Mouse (Mus musculus): ENCODE measurements around the gene Taldo1.

Taldo1 gene

GRCm38 (mm10) chr7:141423811-141424210 is 31.8 kb downstream of the Taldo1 start:
- DNase-seq (ENCODE audit: low spot score), result no peak

- no peak for DNase-seq (ENCODE audit: low spot score)
Observed at GRCm38 (mm10) chr7:141426948-141427730, 35.1 kb downstream of the Taldo1 start.

DNA sequence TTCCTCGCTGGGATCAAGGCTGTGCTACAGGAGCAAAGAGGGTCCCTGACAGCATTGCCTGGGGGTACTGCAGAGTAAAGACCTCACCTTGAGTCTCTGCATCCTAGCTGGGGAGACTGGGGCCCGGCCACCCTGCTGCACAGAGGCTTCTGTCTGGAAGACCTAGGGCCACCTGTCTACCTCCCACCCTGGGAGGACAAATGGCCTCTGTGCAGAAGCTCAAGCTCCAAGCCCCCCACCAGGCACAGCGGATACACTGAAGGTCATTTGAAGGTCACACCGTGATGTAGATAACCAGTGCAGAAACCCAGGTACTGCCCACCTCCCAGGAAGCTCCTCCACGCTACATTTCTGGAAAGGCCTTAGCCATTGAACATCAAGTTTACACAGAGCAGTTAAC is 36.7 kb downstream of the Taldo1 start:
- no peak for DNase-seq (ENCODE audit: low spot score)

GRCm38 (mm10) chr7:141429310-141429709 is 37.3 kb downstream of the Taldo1 start, which contains the start of gene Cend1:
Gene Cend1, minus strand, starts transcription at chr7:141429491.
- DNase-seq (ENCODE audit: low spot score), result no peak

DNA sequence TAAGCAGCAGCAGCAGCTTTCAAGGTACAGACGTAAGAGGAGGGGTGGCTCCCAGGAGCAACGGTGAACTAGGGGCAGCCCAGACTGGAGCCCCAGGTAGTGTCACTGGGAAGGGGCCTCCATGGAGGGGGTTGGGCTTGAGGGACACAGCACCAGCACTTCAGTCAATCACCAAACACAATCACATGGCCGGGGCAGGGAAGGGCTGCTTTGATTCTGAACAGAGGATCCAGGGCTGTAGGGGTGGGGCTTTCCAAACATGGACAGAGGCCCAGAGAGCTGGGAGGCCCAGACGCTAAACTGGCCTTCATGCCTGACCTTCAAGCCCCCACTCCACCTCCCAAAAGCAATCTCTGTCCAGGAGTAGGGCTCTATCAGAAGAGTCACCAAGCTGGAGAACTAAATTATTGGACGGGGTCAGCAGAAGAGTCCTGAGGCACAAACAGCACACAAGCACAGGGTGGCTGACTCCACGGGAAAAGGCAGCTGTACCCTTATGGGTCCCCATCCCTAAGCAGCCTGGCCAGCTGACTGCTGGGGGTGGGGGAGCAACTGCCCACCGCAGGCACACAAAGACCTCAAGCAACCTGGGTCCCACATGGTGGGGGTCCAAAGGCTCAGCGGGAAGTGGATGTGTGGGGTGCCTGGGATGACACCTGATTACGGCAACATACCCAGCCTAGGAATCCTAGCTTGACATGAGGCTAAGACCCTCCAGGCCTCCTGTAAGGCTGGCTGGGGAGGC is 38.0 kb downstream of the Taldo1 start:
- DNase-seq (ENCODE audit: low spot score), result no peak

DNA sequence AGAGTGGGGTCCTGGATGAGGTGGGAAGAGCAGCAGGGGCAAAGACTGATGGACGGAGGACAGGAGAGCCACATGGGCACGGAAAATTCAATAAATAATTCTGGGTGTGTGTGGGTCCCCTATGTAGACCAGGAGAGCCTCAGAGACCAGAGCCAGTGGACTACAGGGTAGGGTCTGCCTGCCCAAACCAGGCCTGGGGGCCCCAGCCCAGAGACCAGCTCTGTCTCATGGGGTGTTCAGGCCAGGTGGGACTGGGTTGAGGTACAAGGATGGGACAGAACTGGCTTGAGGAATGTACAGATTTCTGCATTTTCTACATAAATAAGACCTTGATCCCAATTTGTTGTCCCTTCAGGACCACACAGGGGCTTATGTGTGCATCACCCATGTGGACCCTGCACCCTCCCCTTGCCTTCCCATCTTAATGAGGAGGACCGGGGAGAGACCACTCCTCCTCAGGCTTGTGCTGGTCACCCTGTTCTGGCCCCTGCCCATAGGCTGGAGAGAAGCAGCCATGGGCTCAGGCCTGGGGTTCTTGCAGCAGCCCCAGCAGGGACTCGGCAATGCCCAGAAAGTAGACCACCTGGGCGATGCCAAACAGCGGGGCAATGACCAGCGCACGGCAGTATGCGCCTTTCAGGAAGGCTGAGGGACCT is 38.7 kb downstream of the Taldo1 start:
- no peak for DNase-seq (ENCODE audit: low spot score)

- DNase-seq (ENCODE audit: low spot score), result no peak
Observed at GRCm38 (mm10) chr7:141431434-141432185, 39.6 kb downstream of the Taldo1 start.

DNA sequence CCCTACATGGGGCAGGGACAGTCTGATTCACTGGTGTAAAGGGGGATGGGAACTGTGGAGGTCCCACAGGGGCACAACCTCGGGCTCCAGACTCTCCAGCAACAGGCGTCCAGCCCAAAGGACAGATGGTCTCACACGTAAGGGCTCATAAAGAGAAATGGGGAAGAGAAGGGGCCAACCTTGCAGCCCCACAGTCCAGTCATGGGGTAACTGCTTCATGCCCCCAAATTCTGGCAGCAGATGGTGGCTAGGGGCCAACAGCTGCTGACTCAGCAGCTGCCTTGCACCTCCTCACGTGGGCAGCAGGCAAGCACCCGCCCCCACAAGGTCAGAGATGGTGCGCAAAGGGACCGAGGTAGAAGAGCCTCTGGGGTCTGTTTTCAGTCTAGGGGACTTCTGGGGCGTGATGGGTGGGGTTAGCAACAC is 40.2 kb downstream of the Taldo1 start:
- DNase-seq (ENCODE audit: low spot score), result no peak

DNA sequence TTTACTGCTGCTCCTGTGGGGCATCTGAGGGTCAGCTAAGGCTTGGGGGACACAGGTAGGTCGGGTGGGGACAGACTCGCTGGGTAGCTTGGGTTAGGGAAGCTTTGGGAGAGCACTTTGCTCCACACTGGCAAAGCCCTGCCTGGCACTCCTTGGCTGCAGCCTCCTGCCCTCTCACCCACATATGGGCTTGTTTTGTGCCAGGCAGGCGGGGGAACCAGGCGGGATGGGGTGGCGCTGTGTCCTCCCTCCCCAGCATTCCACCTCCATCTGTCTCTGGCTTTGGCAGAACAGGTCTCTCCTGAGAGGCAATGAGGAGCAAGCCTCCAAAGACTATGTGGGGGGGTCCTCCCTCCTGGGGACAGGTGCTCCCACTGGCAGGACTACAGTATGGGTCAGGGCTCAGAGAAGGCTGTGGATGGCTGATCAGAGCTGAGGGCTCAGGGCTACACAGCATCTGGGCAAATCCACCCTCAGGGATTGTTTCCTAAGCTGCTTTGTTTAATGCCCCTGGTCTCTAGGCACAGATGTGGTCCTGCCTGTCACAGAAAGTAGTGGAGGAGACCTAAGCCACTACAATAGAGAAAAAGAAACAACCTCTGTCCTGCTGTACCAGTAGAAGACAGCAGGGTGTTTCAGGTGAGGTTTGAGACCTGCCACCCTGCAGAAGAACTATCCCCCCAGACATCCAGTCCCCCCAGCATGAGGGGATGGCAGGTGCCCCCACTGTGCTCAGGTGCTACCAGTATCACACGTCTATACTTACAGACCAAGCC is 40.9 kb downstream of the Taldo1 start:
- no peak for DNase-seq (ENCODE audit: low spot score)

DNA sequence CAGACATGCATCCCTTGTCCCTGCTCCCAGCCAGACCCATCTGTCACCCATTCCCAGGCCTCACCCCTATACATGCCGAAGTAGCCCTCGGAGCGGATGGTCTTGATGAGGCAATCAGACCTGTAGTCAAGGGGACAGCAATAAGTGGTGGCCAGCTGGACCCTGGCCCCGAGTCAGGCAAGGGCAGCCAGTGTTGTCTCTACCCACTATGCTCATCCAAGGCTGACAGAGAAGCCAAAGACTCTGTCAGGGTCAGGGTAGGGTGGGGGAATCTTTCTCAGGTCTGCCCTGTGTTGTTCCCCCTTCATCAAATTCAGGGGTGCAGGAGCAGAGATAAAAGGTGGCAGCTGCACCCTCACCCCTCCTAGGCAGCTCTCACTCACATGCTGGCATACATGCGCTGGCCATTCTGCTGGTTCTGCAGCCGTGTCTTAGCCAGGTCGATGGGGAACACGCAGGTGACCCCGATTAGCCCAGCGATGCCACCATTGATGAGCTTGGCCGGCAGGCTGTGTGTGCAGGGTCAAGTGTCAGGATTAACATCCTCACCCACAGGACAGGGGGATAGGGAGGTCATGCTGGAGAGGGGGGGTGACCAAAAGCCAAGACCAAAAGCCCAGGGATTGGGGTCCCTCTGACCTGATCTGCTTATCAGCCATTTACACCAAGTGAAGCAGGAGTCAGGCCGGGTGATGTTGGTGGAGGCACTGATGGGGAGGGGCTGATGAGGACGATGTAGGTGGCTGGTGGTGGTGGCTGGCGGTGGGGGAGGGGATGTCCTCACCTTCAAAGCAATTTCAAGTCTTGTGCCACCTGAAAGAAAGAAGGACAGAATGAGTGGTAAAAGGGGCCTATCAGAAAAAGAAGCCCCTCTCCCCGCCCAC is 41.8 kb downstream of the Taldo1 start:
- no peak for DNase-seq (ENCODE audit: low spot score)

DNA sequence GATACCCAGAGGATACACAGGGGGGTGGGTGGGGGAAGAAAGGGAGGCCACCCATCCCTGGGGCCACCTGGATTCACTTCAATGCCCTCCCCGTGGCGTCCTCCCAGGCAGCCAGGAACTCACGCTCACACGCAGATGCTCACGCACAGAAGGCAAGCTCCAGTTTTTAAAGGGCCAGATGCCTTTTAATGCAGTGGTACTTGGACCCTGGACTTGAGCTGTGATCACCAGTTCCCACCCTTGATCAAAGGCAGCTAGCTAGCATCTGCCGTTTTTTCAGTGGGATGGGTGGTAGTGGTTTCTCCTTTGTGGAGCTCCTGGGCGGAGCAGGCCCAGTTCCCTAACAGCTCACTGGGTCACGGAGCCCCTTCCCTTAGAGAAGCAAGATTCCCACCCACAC is 42.5 kb downstream of the Taldo1 start:
- DNase-seq (ENCODE audit: low spot score), result no peak

DNA sequence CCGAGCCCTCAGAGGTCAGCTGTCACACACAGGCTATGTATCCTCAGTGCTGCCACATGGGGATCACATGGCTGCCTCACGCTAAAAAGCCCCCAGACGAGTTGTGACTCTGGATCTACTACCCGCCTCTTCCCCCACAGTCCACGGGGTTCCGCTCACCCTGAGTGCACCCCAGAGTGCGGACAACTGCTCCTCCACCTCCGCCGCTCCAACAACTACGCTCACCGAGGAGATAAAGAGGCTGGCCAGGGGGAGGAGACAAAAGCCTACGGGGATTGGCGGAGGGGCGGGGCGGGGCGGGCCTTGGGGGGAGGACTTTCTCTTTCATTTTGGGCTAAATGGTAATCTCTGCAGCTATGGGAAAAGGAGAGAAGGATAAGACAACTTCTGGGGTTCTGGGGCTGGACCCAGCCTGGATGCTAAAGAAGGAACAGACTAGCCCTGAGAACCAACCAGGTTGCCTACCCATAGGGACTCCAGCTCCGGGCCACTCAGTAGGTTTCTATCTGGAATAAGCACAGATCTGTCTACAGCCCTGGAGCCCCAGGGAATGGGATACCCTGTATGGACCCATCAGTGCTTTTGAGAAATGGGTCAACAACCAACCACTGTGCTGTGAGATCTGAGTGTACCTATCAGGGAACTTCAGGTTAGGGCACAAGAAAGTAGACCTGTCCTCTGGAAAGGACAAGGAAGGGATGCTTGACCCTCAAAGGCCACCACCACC is 43.3 kb downstream of the Taldo1 start:
- DNase-seq (ENCODE audit: low spot score), result peak; percentile 67

DNA sequence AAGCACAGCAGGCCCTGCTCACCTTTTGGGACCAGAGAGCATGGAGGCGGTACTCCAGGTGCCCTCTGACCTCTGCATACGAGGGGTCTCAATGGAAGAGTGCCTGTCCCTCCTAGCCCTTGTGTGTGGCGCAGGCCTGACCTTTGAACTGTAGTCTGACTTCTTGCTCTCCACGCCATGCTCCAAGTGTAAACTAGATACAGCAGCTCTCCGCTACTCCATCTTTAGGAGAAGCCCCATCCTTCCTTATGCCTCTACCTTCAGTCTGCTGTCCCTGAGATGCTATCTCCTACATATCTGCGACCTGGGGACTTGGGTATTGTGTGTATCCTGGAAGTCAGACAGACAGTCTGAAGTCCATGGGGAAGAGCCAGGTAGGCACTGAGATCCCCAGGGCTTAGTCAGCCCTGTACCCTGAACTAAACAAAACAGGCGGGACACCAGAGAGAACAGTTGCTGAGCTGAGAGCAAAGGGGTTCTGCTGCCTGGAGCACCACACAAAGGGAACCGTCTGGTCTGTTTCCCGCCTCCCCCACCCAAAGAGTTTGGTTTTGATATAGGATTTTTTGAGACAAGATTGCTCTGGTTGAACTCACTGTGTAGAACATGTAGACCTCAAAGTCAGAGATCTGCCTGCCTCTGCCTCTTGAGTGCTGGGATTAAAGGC is 44.0 kb downstream of the Taldo1 start:
- no peak for DNase-seq (ENCODE audit: low spot score)

DNA sequence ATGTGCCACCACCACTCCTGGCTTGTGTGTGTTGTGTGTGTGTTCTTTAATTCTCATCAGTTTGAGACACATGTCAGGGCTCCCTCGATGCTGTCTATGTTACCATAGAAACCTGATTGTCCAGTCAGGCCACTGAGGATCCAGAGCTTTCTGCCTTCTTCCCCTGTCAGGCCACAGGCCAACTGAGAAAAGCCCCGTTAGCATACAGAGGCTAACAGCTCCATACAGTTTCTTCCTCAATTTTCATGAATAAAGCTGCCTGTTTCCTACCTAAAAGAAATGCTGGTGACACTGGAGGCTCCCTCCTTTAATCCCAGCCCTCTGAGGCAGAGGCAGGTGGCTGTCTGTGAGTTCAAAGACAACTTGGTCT is 44.5 kb downstream of the Taldo1 start:
- DNase-seq (ENCODE audit: low spot score), result no peak

- DNase-seq (ENCODE audit: low spot score), result peak; percentile 79
Observed at GRCm38 (mm10) chr7:141437178-141438120, 45.5 kb downstream of the Taldo1 start, which contains the start of gene Slc25a22. Gene Slc25a22, minus strand, starts transcription at chr7:141437892.

DNA sequence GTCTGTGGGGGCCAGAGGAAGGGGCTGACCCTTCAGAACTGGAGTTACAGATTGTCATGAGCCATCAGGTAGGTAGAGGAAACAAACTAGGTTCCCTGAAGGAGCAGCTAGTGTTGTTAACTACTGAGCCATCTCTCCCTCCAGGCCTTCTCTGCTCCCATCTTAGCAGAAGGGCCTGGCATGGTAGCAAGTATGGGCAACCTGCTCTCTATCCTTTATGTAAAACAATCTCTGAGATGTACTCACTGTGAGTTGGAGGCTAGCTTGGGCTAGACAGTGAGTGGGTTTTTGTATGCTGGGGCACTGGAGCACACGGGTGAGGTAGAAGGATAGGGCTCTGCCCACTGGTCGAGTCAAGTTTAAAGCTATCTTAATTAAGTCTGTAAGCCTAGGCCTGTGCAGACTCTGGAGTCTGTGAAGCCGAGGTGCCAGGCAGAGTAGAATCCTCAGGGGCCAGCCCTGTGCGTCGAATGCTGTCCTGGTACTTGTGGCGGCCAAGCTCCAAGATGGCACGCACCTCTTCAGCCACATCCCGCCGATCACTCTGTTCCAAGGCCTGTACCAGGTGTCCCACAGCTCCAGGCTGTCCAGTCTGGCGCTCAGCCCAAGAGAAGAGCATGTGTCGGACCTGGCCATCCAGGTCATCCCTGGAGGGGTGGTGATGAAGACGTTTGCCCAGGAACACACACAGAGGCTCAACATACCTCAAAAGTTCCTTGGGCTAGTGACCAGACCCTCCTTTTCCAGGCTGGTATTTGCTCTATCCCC is 46.4 kb downstream of the Taldo1 start:
- no peak for DNase-seq (ENCODE audit: low spot score)

DNA sequence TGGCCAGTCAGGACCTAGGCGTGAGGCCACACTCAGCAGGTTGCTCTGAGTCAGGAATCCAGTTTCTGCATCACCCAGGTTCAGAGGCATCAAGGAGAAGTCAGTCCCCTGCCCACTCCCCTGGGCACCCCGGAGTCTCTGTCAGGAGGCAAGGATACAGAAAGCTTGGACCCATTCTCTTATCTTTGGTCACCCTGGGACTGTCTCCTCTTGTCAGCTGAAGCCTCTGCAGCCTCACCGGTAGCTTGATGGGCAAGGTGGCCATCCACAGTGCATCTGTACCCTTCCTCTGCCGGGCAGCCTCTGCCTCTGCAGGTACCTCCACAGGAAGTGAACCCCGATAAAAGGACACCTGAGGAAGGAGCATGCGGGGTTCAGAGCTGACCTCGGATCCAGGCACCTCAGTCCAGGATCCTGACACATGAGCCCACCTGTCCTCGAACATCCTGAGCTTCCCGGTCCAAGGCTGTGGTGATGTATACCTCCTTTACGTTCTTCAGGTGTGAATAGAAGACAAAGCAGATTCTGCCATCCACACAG is 47.2 kb downstream of the Taldo1 start:
- no peak for DNase-seq (ENCODE audit: low spot score)

All from spleen, adult 12 weeks (tissue).